Mouse (Mus musculus): ENCODE measurements around the gene Mef2c. TPM values are rescaled to one million over a fixed set of nuclear protein-coding genes. Genes with fewer than 3 reads are reported as not detected.
A peak's percentile ranks its signal among the peaks of the same experiment; 100 is the strongest.

Mef2c gene
- polyA plus RNA-seq, 1 experiment from 2014 or later = 227 TPM

- Histone ChIP-seq H3K27ac (replicated peaks) (peak overlapping the region; percentile 48; the same call in 1 of the 2 replicates), H3K27me3 (no peaks in the 10 kb centered on the region), H3K4me3 (no peak overlapping the region), H3K9me3 (no peaks in the 10 kb centered on the region), H3K9ac (replicated peaks) (no peak overlapping the region), H3K4me2 (replicated peaks) (no peak overlapping the region), H3K36me3 (no peaks in the 10 kb centered on the region), H3K4me1 (peaks cover 34% of the 10 kb centered on the region)
- WGBS = 7% methylated on average over 3 of the region's 3 CpGs
- no peak for ATAC-seq (replicated peaks)
These were observed 100.5 kb downstream of the Mef2c start for GRCm38 (mm10) chr13:83604320-83604719.

GRCm38 (mm10) chr13:83604785-83605184 lies 101.0 kb downstream of the Mef2c start:
- no peaks in the 10 kb centered on the region for H3K9me3 ChIP-seq
- ATAC-seq (replicated peaks) = peak; percentile 33; the same call in 1 of the 2 replicates
- no peak overlapping the region for H3K4me3 ChIP-seq
- H3K27ac ChIP-seq (replicated peaks) = peak overlapping the region; percentile 48
- no peaks in the 10 kb centered on the region for H3K36me3 ChIP-seq
- WGBS = 10% methylated on average over 4 of the region's 4 CpGs
- H3K27me3 ChIP-seq = no peaks in the 10 kb centered on the region
- H3K4me2 ChIP-seq (replicated peaks) = no peak overlapping the region
- peaks cover 34% of the 10 kb centered on the region for H3K4me1 ChIP-seq
- no peak overlapping the region for H3K9ac ChIP-seq (replicated peaks)

GRCm38 (mm10) chr13:83607883-83608581 lies 104.2 kb downstream of the Mef2c start:
- 11% methylated on average over 4 of the region's 4 CpGs for WGBS
- H3K27me3 ChIP-seq = no peaks in the 10 kb centered on the region
- H3K36me3 ChIP-seq = no peaks in the 10 kb centered on the region
- H3K4me2 ChIP-seq (replicated peaks) = no peak overlapping the region
- no peaks in the 10 kb centered on the region for H3K9me3 ChIP-seq
- ATAC-seq (replicated peaks) = peak; percentile 10
- H3K27ac ChIP-seq (replicated peaks) = peak overlapping the region; percentile 18
- H3K9ac ChIP-seq (replicated peaks) = no peak overlapping the region
- H3K4me3 ChIP-seq = no peak overlapping the region
- H3K4me1 ChIP-seq = peaks cover 34% of the 10 kb centered on the region

GRCm38 (mm10) chr13:83608851-83609516 lies 105.2 kb downstream of the Mef2c start:
- Histone ChIP-seq H3K4me2 (replicated peaks) (no peak overlapping the region), H3K4me3 (no peak overlapping the region), H3K4me1 (peaks cover 27% of the 10 kb centered on the region), H3K9me3 (no peaks in the 10 kb centered on the region), H3K36me3 (no peaks in the 10 kb centered on the region), H3K27me3 (no peaks in the 10 kb centered on the region), H3K9ac (replicated peaks) (no peak overlapping the region), H3K27ac (replicated peaks) (no peak overlapping the region)
- ATAC-seq (replicated peaks) = no peak
- 53% methylated on average over 3 of the region's 3 CpGs for WGBS

- Histone ChIP-seq H3K4me2 (replicated peaks) (no peak overlapping the region), H3K27me3 (no peaks in the 10 kb centered on the region), H3K27ac (replicated peaks) (no peak overlapping the region), H3K36me3 (no peaks in the 10 kb centered on the region), H3K4me1 (peaks cover 23% of the 10 kb centered on the region), H3K4me3 (no peak overlapping the region), H3K9ac (replicated peaks) (no peak overlapping the region), H3K9me3 (no peaks in the 10 kb centered on the region)
- 71% methylated on average over 3 of the region's 3 CpGs for WGBS
- no peak for ATAC-seq (replicated peaks)
These were observed 105.7 kb downstream of the Mef2c start for GRCm38 (mm10) chr13:83609517-83609878.

- 90% methylated on average over 8 of the region's 8 CpGs for WGBS
- no peak overlapping the region for H3K27ac ChIP-seq (replicated peaks)
- no peak overlapping the region for H3K4me2 ChIP-seq (replicated peaks)
- ATAC-seq (replicated peaks) = no peak
- H3K36me3 ChIP-seq = no peaks in the 10 kb centered on the region
- no peak overlapping the region for H3K4me3 ChIP-seq
- peaks cover 16% of the 10 kb centered on the region for H3K4me1 ChIP-seq
- no peak overlapping the region for H3K9ac ChIP-seq (replicated peaks)
- H3K9me3 ChIP-seq = no peaks in the 10 kb centered on the region
- H3K27me3 ChIP-seq = no peaks in the 10 kb centered on the region
These were observed 106.3 kb downstream of the Mef2c start for GRCm38 (mm10) chr13:83610124-83610523.

- peaks cover 14% of the 10 kb centered on the region for H3K4me1 ChIP-seq
- H3K4me2 ChIP-seq (replicated peaks) = no peak overlapping the region
- no peaks in the 10 kb centered on the region for H3K27me3 ChIP-seq
- 89% methylated on average over 1 of the region's 1 CpGs for WGBS
- H3K27ac ChIP-seq (replicated peaks) = no peak overlapping the region
- H3K9me3 ChIP-seq = no peaks in the 10 kb centered on the region
- H3K36me3 ChIP-seq = no peaks in the 10 kb centered on the region
- H3K9ac ChIP-seq (replicated peaks) = no peak overlapping the region
- no peak for ATAC-seq (replicated peaks)
- H3K4me3 ChIP-seq = no peak overlapping the region
These were observed 108.4 kb downstream of the Mef2c start for GRCm38 (mm10) chr13:83612195-83612594.

GRCm38 (mm10) chr13:83615875-83616274 lies 112.0 kb downstream of the Mef2c start:
- WGBS = 76% methylated on average over 3 of the region's 3 CpGs
- H3K27ac ChIP-seq (replicated peaks) = no peak overlapping the region
- no peaks in the 10 kb centered on the region for H3K27me3 ChIP-seq
- no peaks in the 10 kb centered on the region for H3K9me3 ChIP-seq
- no peak overlapping the region for H3K9ac ChIP-seq (replicated peaks)
- no peak overlapping the region for H3K4me2 ChIP-seq (replicated peaks)
- no peaks in the 10 kb centered on the region for H3K36me3 ChIP-seq
- H3K4me3 ChIP-seq = no peak overlapping the region
- no peak for ATAC-seq (replicated peaks)
- H3K4me1 ChIP-seq = no peaks in the 10 kb centered on the region

- no peak for ATAC-seq (replicated peaks)
- no peaks in the 10 kb centered on the region for H3K36me3 ChIP-seq
- no peaks in the 10 kb centered on the region for H3K4me1 ChIP-seq
- no peak overlapping the region for H3K4me3 ChIP-seq
- WGBS = 81% methylated on average over 4 of the region's 4 CpGs
- no peak overlapping the region for H3K9ac ChIP-seq (replicated peaks)
- no peak overlapping the region for H3K27ac ChIP-seq (replicated peaks)
- no peaks in the 10 kb centered on the region for H3K9me3 ChIP-seq
- no peak overlapping the region for H3K4me2 ChIP-seq (replicated peaks)
- no peaks in the 10 kb centered on the region for H3K27me3 ChIP-seq
These were observed 120.8 kb downstream of the Mef2c start for GRCm38 (mm10) chr13:83624651-83625050.

- WGBS = 91% methylated on average over 4 of the region's 4 CpGs
- no peaks in the 10 kb centered on the region for H3K4me1 ChIP-seq
These were observed 123.6 kb downstream of the Mef2c start for GRCm38 (mm10) chr13:83627429-83627828.

GRCm38 (mm10) chr13:83628139-83628538 lies 124.3 kb downstream of the Mef2c start:
- Histone ChIP-seq H3K27ac (replicated peaks) (no peak overlapping the region), H3K4me2 (replicated peaks) (no peak overlapping the region), H3K36me3 (no peaks in the 10 kb centered on the region; the same call in 1 of the 2 replicates), H3K9ac (replicated peaks) (no peak overlapping the region), H3K4me1 (no peaks in the 10 kb centered on the region), H3K27me3 (no peaks in the 10 kb centered on the region), H3K4me3 (no peak overlapping the region), H3K9me3 (no peaks in the 10 kb centered on the region)
- ATAC-seq (replicated peaks) = no peak
- WGBS = 84% methylated on average over 3 of the region's 3 CpGs

More at GRCm38 (mm10) chr13:83627429-83627828, 123.6 kb downstream of the Mef2c start:
- Histone ChIP-seq H3K27ac (replicated peaks) (no peak overlapping the region), H3K9me3 (no peaks in the 10 kb centered on the region), H3K27me3 (no peaks in the 10 kb centered on the region), H3K9ac (replicated peaks) (no peak overlapping the region), H3K4me2 (replicated peaks) (no peak overlapping the region), H3K4me3 (no peak overlapping the region), H3K36me3 (no peaks in the 10 kb centered on the region)
- no peak for ATAC-seq (replicated peaks)

- 91% methylated on average over 5 of the region's 5 CpGs for WGBS
- no peak overlapping the region for H3K4me2 ChIP-seq (replicated peaks)
- no peaks in the 10 kb centered on the region for H3K4me1 ChIP-seq
- H3K9ac ChIP-seq (replicated peaks) = no peak overlapping the region
- H3K27ac ChIP-seq (replicated peaks) = no peak overlapping the region
- H3K36me3 ChIP-seq = peaks cover 4% of the 10 kb centered on the region; the same call in 1 of the 2 replicates
- no peaks in the 10 kb centered on the region for H3K27me3 ChIP-seq
- no peak for ATAC-seq (replicated peaks)
- no peak overlapping the region for H3K4me3 ChIP-seq
- no peaks in the 10 kb centered on the region for H3K9me3 ChIP-seq
These were observed 129.3 kb downstream of the Mef2c start for GRCm38 (mm10) chr13:83633155-83633554.
